Mouse (Mus musculus): ENCODE results near the gene Henmt1. TPM values are rescaled to one million over a fixed set of nuclear protein-coding genes. Genes with fewer than 3 reads are reported as not detected.

Henmt1 gene
- polyA plus RNA-seq, 1 experiment from 2014 or later = 3.1 TPM

DNA sequence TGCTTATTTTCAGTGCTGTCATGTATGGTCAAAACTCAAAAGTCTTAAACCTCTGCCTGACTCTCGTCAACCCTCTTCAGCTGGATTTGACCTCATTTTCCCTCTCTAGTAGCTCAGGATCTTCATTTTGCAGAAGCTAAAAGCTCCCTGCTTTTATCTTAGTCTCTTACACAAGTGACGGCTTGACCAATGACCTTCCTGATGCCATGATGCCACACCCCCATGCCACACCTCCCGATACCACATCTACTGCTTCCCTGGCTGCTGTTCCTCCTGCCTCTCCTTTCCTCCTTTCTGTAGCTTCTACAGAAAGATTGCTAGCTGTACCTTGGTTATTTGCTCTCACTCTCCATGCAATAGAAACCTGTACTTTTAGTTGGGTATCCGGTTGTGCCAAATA lies 58.1 kb downstream of the Henmt1 start:
- no peak overlapping the region for H3K4me2 ChIP-seq (ENCODE audit: low read depth, low read length)
- H3K4me1 ChIP-seq (ENCODE audit: control insufficient read depth, insufficient read depth, low read length) = no peaks in the 10 kb centered on the region
- ATAC-seq (ENCODE audit: low read depth) = no peak
- no peak overlapping the region for H3K9ac ChIP-seq (replicated peaks; ENCODE audit: low read depth, low read length)
- no peak overlapping the region for H3K4me3 ChIP-seq (ENCODE audit: low read depth, low read length)
- H3K27me3 ChIP-seq (ENCODE audit: control insufficient read depth, insufficient read depth, low read length) = no peaks in the 10 kb centered on the region
- no peaks in the 10 kb centered on the region for H3K9me3 ChIP-seq (ENCODE audit: control insufficient read depth, low read length)
- no peak overlapping the region for H3K27ac ChIP-seq (ENCODE audit: low read depth, low read length)
- H3K36me3 ChIP-seq (ENCODE audit: control insufficient read depth, insufficient read depth, low read length) = no peaks in the 10 kb centered on the region
- WGBS = 75% methylated on average over 4 of the region's 4 CpGs

DNA sequence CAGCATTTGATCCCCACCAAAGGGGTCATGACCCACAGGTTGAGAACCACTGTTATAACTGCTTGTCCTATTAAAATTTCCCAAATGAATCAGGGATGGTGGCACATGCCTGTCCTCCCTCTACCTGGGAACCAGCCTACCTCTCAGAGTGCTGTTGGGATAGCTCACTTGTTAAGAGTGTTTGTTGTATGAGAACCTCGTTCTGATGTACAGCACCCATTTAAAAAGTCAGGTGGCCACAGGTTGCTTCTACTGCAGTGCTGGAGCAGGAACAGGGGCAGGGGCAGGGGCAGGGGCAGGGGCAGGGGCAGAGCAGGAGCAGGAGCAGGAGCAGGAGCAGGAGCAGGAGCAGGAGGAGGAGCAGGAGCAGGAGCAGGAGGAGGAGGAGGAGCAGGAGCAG lies 59.5 kb downstream of the Henmt1 start:
- Histone ChIP-seq H3K27me3 (ENCODE audit: control insufficient read depth, insufficient read depth, low read length) (no peaks in the 10 kb centered on the region), H3K27ac (ENCODE audit: low read depth, low read length) (no peak overlapping the region), H3K4me1 (ENCODE audit: control insufficient read depth, insufficient read depth, low read length) (no peaks in the 10 kb centered on the region), H3K4me3 (ENCODE audit: low read depth, low read length) (no peak overlapping the region), H3K36me3 (ENCODE audit: control insufficient read depth, insufficient read depth, low read length) (no peaks in the 10 kb centered on the region), H3K9ac (replicated peaks; ENCODE audit: low read depth, low read length) (no peak overlapping the region), H3K9me3 (ENCODE audit: control insufficient read depth, low read length) (no peaks in the 10 kb centered on the region), H3K4me2 (ENCODE audit: low read depth, low read length) (no peak overlapping the region)
- ATAC-seq (ENCODE audit: low read depth) = no peak
- WGBS = 72% methylated on average over 1 of the region's 1 CpGs

DNA sequence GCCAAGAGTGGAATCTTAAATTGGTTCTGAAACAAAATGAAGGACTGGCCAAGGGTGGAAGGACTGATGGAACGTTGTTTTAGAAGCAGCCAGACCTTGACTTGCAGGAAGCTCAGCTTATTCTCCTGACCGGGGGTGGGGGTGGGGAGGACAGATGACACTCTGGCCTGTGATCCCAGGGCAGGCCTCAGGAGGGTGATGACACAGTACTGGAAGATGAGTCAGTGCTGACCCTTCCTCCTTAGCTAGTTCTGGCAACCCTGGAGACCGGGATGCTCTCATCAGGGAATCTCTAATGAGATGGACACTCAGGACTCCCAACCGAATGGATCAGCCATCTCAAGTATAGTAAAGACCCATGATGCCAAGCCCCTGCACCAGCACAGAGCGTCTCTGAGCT lies 66.1 kb downstream of the Henmt1 start:
- no peaks in the 10 kb centered on the region for H3K4me1 ChIP-seq (ENCODE audit: control insufficient read depth, insufficient read depth, low read length)
- H3K27ac ChIP-seq (ENCODE audit: low read depth, low read length) = no peak overlapping the region
- no peaks in the 10 kb centered on the region for H3K36me3 ChIP-seq (ENCODE audit: control insufficient read depth, insufficient read depth, low read length)
- WGBS = 88% methylated on average over 5 of the region's 5 CpGs
- H3K27me3 ChIP-seq (ENCODE audit: control insufficient read depth, insufficient read depth, low read length) = no peaks in the 10 kb centered on the region
- no peak overlapping the region for H3K9ac ChIP-seq (replicated peaks; ENCODE audit: low read depth, low read length)
- ATAC-seq (ENCODE audit: low read depth) = no peak
- no peak overlapping the region for H3K4me2 ChIP-seq (ENCODE audit: low read depth, low read length)
- H3K9me3 ChIP-seq (ENCODE audit: control insufficient read depth, low read length) = no peaks in the 10 kb centered on the region
- H3K4me3 ChIP-seq (ENCODE audit: low read depth, low read length) = no peak overlapping the region

DNA sequence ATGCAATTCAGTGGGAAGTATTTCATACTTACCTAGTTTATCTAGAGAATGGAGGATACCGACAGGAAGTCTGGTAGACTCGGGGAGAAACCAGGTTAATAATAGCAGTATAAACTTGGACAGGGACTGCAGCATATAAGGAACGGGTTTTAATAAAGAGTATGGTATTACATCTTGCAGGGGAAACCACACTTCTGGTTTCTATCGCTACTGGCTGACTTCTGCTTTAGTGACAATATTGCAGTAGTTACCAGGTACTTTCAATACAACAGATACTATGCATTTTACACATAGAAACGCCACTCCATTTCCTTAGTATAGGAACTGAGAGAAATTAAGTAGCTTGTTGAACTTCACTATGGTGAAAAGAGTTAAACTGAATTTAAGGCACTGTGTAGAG lies 68.5 kb downstream of the Henmt1 start:
- no peak overlapping the region for H3K9ac ChIP-seq (replicated peaks; ENCODE audit: low read depth, low read length)
- H3K4me3 ChIP-seq (ENCODE audit: low read depth, low read length) = no peak overlapping the region
- no peak for ATAC-seq (ENCODE audit: low read depth)
- H3K4me1 ChIP-seq (ENCODE audit: control insufficient read depth, insufficient read depth, low read length) = no peaks in the 10 kb centered on the region
- H3K36me3 ChIP-seq (ENCODE audit: control insufficient read depth, insufficient read depth, low read length) = no peaks in the 10 kb centered on the region
- 96% methylated on average over 5 of the region's 5 CpGs for WGBS
- no peak overlapping the region for H3K27ac ChIP-seq (ENCODE audit: low read depth, low read length)
- no peak overlapping the region for H3K4me2 ChIP-seq (ENCODE audit: low read depth, low read length)
- H3K27me3 ChIP-seq (ENCODE audit: control insufficient read depth, insufficient read depth, low read length) = no peaks in the 10 kb centered on the region
- H3K9me3 ChIP-seq (ENCODE audit: control insufficient read depth, low read length) = no peaks in the 10 kb centered on the region

Other genes starting within 250 kb of the Henmt1 start
- gene Gpsm2, start 217.6 kb upstream of the Henmt1 start, polyA plus RNA-seq (2014; fragmentation: Nextera tagmentation; extraction: Ambion mirVana) = 15.6 and 22.9 TPM in 2 replicates
- 0.12 TPM in 1 of 2 replicates, not detected in the other for gene Aknad1, start 200.2 kb upstream of the Henmt1 start, polyA plus RNA-seq (2014; fragmentation: Nextera tagmentation; extraction: Ambion mirVana)
- 11.5 and 16.0 TPM in 2 replicates for gene Stxbp3, start 99.3 kb upstream of the Henmt1 start, polyA plus RNA-seq (2014; fragmentation: Nextera tagmentation; extraction: Ambion mirVana)
- gene Fndc7, start 49.9 kb upstream of the Henmt1 start, polyA plus RNA-seq (2014; fragmentation: Nextera tagmentation; extraction: Ambion mirVana) = 0.07 TPM in 1 of 2 replicates, not detected in the other
- 46.3 and 47.7 TPM in 2 replicates for gene Prpf38b, start 28.1 kb upstream of the Henmt1 start, polyA plus RNA-seq (2014; fragmentation: Nextera tagmentation; extraction: Ambion mirVana)
- not detected in 2 replicates for gene Gm9857, start 572 bp downstream of the Henmt1 start, polyA plus RNA-seq (2014; fragmentation: Nextera tagmentation; extraction: Ambion mirVana)
- 17.6 and 24.8 TPM in 2 replicates for gene Fam102b, start 87.7 kb downstream of the Henmt1 start, polyA plus RNA-seq (2014; fragmentation: Nextera tagmentation; extraction: Ambion mirVana)
- not detected in 2 replicates for gene Slc25a54, start 140.6 kb downstream of the Henmt1 start, polyA plus RNA-seq (2014; fragmentation: Nextera tagmentation; extraction: Ambion mirVana)
- 3.0 and 8.0 TPM in 2 replicates for gene Slc25a24, start 183.3 kb downstream of the Henmt1 start, polyA plus RNA-seq (2014; fragmentation: Nextera tagmentation; extraction: Ambion mirVana)